Mouse (Mus musculus) cortical plate, adult 2 months (tissue): ENCODE results near the gene Gucd1.

ENCODE experiments used
- CTCF ChIP-seq: fragments of 200-500 bp; IDR thresholded peaks from 2 replicates; pipeline ENCODE4 v1.5.1; 2011; ENCODE audit warnings: mild to moderate bottlenecking, control low read depth, low read length; ENCODE audit not compliant: insufficient read depth; ENCODE audit errors: extremely low read depth
- POLR2A ChIP-seq: fragments of 200-500 bp; IDR thresholded peaks from 2 replicates; pipeline ENCODE4 v1.6.1; 2011; ENCODE audit warnings: mild to moderate bottlenecking, low read length, control low read depth; ENCODE audit not compliant: insufficient read depth; ENCODE audit errors: extremely low read depth

GRCm38 (mm10) chr10:75486086-75486979, 31.4 kb downstream of the Gucd1 start:
- TF ChIP-seq CTCF (peak; percentile 94), POLR2A (no peak)
